Mouse (Mus musculus) spleen, adult 2 months (tissue): ENCODE measurements around the gene Gm4756. TPM values are rescaled to one million over a fixed set of nuclear protein-coding genes. Genes with fewer than 3 reads are reported as not detected.

Experiments used
- DNase-seq, 2 experiments: peaks; one replicate each; pipeline versions ENCODE4 v3.0.0 to v3.0.0-alpha.2; 2012 to 2021; ENCODE audit warnings: low spot score in 2 of 2, low read depth in 1 of 2
- H3K27ac ChIP-seq: fragments of 200-500 bp; 2 replicates; pipeline ENCODE4 v1.5.1; 2012; ENCODE audit warnings: low read length, inconsistent platforms; ENCODE audit not compliant: insufficient read depth
- H3K27me3 ChIP-seq: fragments of 200-500 bp; 2 replicates; pipeline ENCODE4 v1.6.1; 2012; ENCODE audit warnings: mild to moderate bottlenecking, moderate library complexity, low read length, inconsistent platforms; ENCODE audit not compliant: control insufficient read depth, insufficient read depth
- H3K36me3 ChIP-seq: fragments of 200-500 bp; 2 replicates; pipeline ENCODE4 v1.6.1; 2012; ENCODE audit warnings: mild to moderate bottlenecking, low read length, inconsistent platforms; ENCODE audit not compliant: control insufficient read depth, insufficient read depth
- H3K4me1 ChIP-seq: fragments of 200-500 bp; 2 replicates; pipeline ENCODE4 v1.6.1; 2011; ENCODE audit warnings: inconsistent platforms; ENCODE audit not compliant: control insufficient read depth, insufficient read depth, insufficient read length
- H3K4me3 ChIP-seq: fragments of 200-500 bp; 2 replicates; pipeline ENCODE4 v1.5.1; 2011; ENCODE audit warnings: mild to moderate bottlenecking, inconsistent platforms; ENCODE audit not compliant: insufficient read depth, insufficient read length; ENCODE audit errors: extremely low read depth
- CTCF ChIP-seq: fragments of 200-500 bp; IDR thresholded peaks from 2 replicates; pipeline ENCODE4 v1.5.1; 2011; ENCODE audit warnings: mild to moderate bottlenecking, inconsistent platforms; ENCODE audit not compliant: insufficient read depth, insufficient read length, insufficient replicate concordance; ENCODE audit errors: extremely low read depth
- POLR2A ChIP-seq: fragments of 200-500 bp; IDR thresholded peaks from 2 replicates; pipeline ENCODE4 v1.6.1; 2011; ENCODE audit warnings: low read depth, low read length, inconsistent platforms
- WGBS: fragments of 180-500 bp; shearing (Covaris S2); methylation state at CpG from one replicate; pipeline ENCODE4 v1.1.7; 2018; 5-methylcytosine and 5-hydroxymethylcytosine counted together
- polyA plus RNA-seq: library from polyadenylated mRNA; depleted of rRNA; stranded (reverse); fragments of >200 nt; gene quantifications from 2 replicates; pipeline ENCODE4 v1.2.3, GENCODE M21; 2012

The Gm4756 gene
- polyA plus RNA-seq, 1 experiment, result not detected

DNA sequence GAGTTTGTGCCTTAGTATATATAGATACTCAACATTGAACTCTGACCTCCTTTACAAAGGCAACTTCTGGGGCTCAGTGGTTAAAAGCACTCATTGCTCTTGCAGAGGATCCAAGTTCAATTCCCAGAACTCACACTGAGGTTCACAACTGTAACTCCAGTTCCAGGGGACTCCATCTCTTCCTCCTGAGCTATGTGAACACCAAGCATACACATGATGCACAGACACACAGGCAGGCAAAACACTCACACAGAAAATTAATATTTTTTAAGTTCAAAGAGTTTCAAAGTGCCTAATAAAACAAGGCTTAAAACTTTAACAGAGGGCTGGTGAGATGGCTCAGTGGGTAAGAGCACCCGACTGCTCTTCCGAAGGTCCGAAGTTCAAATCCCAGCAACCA lies 34.2 kb upstream of the Gm4756 start:
- Histone ChIP-seq H3K4me1 (no peaks in the 10 kb centered on the region), H3K27ac (no peak overlapping the region), H3K27me3 (no peaks in the 10 kb centered on the region), H3K4me3 (no peak overlapping the region), H3K36me3 (no peaks in the 10 kb centered on the region)
- TF ChIP-seq CTCF (no peak), POLR2A (no peak)
- no peak for DNase-seq
- WGBS, result 90% methylated on average over 3 of the region's 3 CpGs

DNA sequence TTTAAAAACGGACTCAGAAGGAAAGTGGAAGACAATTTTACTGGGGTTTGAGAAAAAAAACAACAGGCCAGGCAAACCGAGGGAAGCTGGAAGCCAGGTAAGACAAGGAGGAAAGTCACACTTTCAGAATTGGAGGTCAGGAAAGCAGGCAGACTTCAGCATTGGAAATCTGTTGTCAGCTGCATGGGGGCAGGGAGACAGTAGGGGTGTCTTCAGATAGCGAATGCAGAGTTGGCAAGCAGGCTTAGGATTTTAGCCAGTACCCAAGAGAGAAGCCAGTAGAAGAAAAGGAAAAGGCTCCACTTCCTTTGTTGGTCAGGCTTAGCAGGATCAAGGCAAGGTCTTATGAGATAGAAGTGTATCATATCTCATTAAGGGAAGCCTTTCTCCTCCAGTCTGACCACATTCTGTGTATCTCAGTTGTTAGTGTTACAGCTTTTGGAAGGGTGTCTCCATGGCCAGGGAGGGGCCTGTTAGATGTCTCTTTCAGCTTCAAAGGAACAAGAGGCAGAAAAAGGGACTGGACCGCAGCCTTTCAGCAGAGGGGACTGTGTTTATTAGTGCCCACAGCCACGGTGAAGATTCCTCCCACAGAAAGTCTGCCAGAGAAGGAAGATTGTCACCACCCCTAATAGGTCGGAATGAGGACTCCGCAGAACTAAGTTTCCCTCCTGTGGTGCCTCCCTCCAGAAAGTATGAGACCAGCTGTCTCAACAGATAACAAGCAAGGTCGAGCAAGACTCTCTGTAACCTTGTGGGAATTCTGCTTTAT lies 33.2 kb upstream of the Gm4756 start:
- no peak overlapping the region for H3K4me3 ChIP-seq
- DNase-seq, result no peak
- WGBS, result 68% methylated on average over 8 of the region's 8 CpGs

DNA sequence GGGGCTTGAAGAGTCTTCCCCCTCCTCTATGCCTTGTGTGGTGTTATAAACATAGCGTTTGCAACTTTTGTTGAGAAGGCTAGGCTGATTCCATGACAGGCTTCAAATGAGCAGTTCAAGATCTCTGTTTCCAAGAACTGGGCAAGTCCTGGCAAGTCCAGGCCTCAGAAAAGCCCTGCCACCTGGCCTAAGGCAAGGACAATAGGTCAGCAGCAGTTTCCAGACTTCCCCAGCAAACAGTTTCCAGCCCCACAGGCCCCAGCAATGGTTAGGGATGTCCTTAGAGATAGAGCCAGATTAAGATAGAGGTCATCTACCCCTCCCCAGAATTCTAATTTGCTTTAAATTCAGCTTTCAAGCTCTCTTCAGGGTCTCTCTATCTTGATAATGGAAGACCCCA lies 32.5 kb upstream of the Gm4756 start:
- no peaks in the 10 kb centered on the region for H3K36me3 ChIP-seq
- DNase-seq, result no peak
- no peaks in the 10 kb centered on the region for H3K4me1 ChIP-seq
- WGBS, result 88% methylated on average over 1 of the region's 1 CpGs
- H3K27ac ChIP-seq, result no peak overlapping the region
- no peak overlapping the region for H3K4me3 ChIP-seq
- no peak for TF ChIP-seq POLR2A
- no peak for TF ChIP-seq CTCF
- H3K27me3 ChIP-seq, result no peaks in the 10 kb centered on the region

More for the DNA sequence above, 33.2 kb upstream of the Gm4756 start:
- H3K27me3 ChIP-seq, result no peaks in the 10 kb centered on the region
- H3K4me1 ChIP-seq, result no peaks in the 10 kb centered on the region
- H3K27ac ChIP-seq, result no peak overlapping the region
- no peak for TF ChIP-seq CTCF
- no peak for TF ChIP-seq POLR2A
- H3K36me3 ChIP-seq, result no peaks in the 10 kb centered on the region

DNA sequence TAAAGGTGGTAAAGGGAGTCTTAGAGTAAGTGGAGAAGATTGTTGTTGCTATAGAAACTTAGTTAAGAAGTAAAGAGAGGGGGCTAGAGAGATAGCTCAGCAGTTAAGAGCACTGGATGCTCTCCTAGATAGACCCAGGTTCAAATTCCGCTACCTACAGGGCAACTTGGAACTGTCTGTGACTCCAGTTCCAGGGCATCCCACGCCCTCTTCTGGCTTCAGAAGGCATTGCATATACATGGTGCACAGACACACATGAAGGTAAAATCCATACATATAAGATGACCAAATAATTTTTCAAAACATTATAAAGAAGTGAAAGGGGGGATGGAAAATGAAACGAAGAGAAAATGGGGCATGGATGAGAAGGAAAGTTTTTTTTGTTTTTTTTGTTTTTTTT lies 30.2 kb upstream of the Gm4756 start:
- Histone ChIP-seq H3K4me1 (no peaks in the 10 kb centered on the region), H3K27me3 (no peaks in the 10 kb centered on the region), H3K4me3 (no peak overlapping the region), H3K36me3 (no peaks in the 10 kb centered on the region), H3K27ac (no peak overlapping the region)
- no peak for DNase-seq
- no peak for TF ChIP-seq POLR2A
- no peak for TF ChIP-seq CTCF
- 68% methylated on average over 3 of the region's 3 CpGs for WGBS

DNA sequence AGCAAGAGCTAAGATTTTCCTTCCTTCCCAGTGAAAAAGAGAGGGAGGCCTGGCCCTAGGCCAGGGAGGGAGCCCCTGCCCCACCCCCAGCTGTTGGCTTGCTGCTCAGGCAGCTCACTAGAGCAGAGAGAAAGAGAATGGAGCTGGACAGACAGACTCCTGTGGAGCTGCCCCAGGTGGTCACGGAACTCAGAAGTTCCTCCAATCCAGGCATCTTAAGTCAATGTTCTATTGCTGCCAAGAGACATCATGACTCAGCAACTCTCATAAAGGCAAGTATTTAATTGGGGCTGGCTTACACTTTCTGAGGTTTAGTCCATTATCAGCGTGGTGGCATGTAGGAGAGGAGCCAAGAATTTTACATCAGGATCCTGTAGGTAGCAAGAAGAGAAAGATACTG lies 25.4 kb upstream of the Gm4756 start:
- Histone ChIP-seq H3K4me1 (no peaks in the 10 kb centered on the region), H3K27me3 (no peaks in the 10 kb centered on the region), H3K36me3 (no peaks in the 10 kb centered on the region), H3K4me3 (no peak overlapping the region), H3K27ac (no peak overlapping the region)
- DNase-seq, result no peak
- TF ChIP-seq CTCF (no peak), POLR2A (no peak)
- 14% methylated on average over 2 of the region's 2 CpGs for WGBS

DNA sequence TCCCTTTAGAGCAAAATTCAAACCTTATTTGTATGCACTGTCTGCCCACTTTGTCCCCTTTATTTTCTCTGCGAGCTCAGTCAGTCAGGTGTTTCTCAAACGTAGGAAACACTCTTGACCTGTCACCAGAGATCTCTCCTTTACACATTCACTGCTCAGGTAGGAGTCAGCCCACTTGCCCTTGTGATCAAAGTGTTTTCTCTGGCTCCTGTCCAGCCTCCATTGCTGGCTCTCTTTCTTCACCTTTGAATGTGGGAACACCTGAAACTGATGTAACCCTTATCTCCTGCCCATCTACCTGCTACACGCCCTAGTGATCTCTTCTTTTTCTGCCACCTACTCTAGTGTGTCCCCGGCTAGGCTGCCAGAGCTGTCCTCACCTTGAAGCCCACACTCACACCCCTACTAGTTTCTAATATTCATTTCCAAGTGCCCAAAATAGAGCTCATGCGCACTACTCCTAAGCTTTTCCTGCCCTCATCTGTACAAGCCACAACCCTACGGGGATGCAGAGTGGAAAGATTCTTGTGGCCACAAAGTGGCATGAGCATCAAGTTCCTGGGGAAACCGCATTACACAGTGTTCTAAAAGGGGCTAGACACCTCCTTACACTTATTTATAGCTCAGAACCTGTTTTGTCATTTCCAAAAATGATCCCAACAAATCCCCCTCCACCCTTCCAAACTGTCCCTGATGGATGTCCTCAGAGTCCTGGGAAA lies 24.8 kb upstream of the Gm4756 start:
- Histone ChIP-seq H3K36me3 (no peaks in the 10 kb centered on the region), H3K27ac (no peak overlapping the region), H3K4me3 (no peak overlapping the region), H3K4me1 (no peaks in the 10 kb centered on the region), H3K27me3 (no peaks in the 10 kb centered on the region)
- WGBS, result 23% methylated on average over 7 of the region's 7 CpGs
- no peak for TF ChIP-seq CTCF
- no peak for TF ChIP-seq POLR2A
- no peak for DNase-seq
